Mouse (Mus musculus) embryonic facial prominence, embryonic 13.5 days (tissue): Measurements from ENCODE around the gene 2410141K09Rik. TPM values are rescaled to one million over a fixed set of nuclear protein-coding genes. Genes with fewer than 3 reads are reported as not detected.
"Not testable (repeated sequence)": the region's sequence is repeated elsewhere in the genome, so short reads cannot be mapped to it uniquely, and the experiment has no call there.

Experiments used
- ATAC-seq: fragments of 200-750 bp; cut with Nextera tagmentation; 2 replicates; pipeline ENCODE4 v1.8.0; 2017; ENCODE audit warnings: low read depth; ENCODE audit not compliant: insufficient number of reproducible peaks, insufficient read depth, low FRiP score, low TSS enrichment
- H3K27ac ChIP-seq: fragments of 300-500 bp; sonication (generic); 2 replicates; pipeline ENCODE4 v1.5.1; 2015; ENCODE audit warnings: moderate library complexity, mild to moderate bottlenecking, inconsistent platforms
- H3K27me3 ChIP-seq: fragments of 300-500 bp; sonication (generic); 2 replicates; pipeline ENCODE4 v1.6.1; 2015; ENCODE audit warnings: mild to moderate bottlenecking, inconsistent platforms
- H3K36me3 ChIP-seq: fragments of 300-500 bp; sonication (generic); 2 replicates; pipeline ENCODE4 v1.6.1; 2015; ENCODE audit warnings: mild to moderate bottlenecking, inconsistent platforms
- H3K4me1 ChIP-seq: fragments of 300-500 bp; sonication (generic); 2 replicates; pipeline ENCODE4 v1.6.1; 2015; ENCODE audit warnings: inconsistent platforms
- H3K4me2 ChIP-seq: fragments of 300-500 bp; sonication (generic); 2 replicates; pipeline ENCODE4 v1.6.1; 2015; ENCODE audit warnings: moderate library complexity, mild to moderate bottlenecking, inconsistent platforms
- H3K4me3 ChIP-seq: fragments of 300-500 bp; sonication (generic); 2 replicates; pipeline ENCODE4 v1.5.1; 2015; ENCODE audit warnings: mild to moderate bottlenecking, inconsistent platforms
- H3K9ac ChIP-seq: fragments of 300-500 bp; sonication (generic); 2 replicates; pipeline ENCODE4 v1.6.1; 2015; ENCODE audit warnings: mild to moderate bottlenecking, inconsistent platforms
- H3K9me3 ChIP-seq: fragments of 300-500 bp; sonication (generic); 2 replicates; pipeline ENCODE4 v1.6.1; 2016; ENCODE audit warnings: inconsistent platforms
- WGBS: fragments of 180-500 bp; shearing (Covaris S2); methylation state at CpG from one replicate; pipeline ENCODE4 v1.1.7; 2015; ENCODE audit warnings: mixed read lengths; 5-methylcytosine and 5-hydroxymethylcytosine counted together
- polyA plus RNA-seq: library from polyadenylated mRNA; unstranded; fragments of >200 nt; fragmentation: Nextera tagmentation; extraction: Ambion mirVana; gene quantifications from 2 replicates; pipeline ENCODE4 v1.2.1, GENCODE M21; 2015

The 2410141K09Rik gene
- not detected in 2 replicates for polyA plus RNA-seq

- not testable (repeated sequence) for ATAC-seq
Measured at GRCm38 (mm10) chr13:66441018-66441417, at the start of gene 2410141K09Rik. Gene 2410141K09Rik (minus strand): TSS chr13:66441118.

GRCm38 (mm10) chr13:66426858-66427257 is 14.1 kb downstream of the 2410141K09Rik start:
- not testable (repeated sequence) for H3K27ac ChIP-seq, H3K4me1 ChIP-seq, H3K27me3 ChIP-seq, H3K36me3 ChIP-seq, H3K4me2 ChIP-seq, H3K9me3 ChIP-seq, H3K9ac ChIP-seq, H3K4me3 ChIP-seq, ATAC-seq
- no CpG with 5 or more reads among the region's 5 CpGs for WGBS

More at GRCm38 (mm10) chr13:66441018-66441417, at the start of gene 2410141K09Rik:
- WGBS, result 83% methylated on average over 1 of the region's 6 CpGs
- not testable (repeated sequence) for H3K4me1 ChIP-seq, H3K27me3 ChIP-seq, H3K27ac ChIP-seq, H3K4me2 ChIP-seq, H3K36me3 ChIP-seq, H3K4me3 ChIP-seq, H3K9ac ChIP-seq, H3K9me3 ChIP-seq

GRCm38 (mm10) chr13:66414962-66415361 is 26.0 kb downstream of the 2410141K09Rik start:
- not testable (repeated sequence) for H3K4me1 ChIP-seq, H3K4me3 ChIP-seq, H3K27me3 ChIP-seq, H3K9ac ChIP-seq, H3K36me3 ChIP-seq, H3K4me2 ChIP-seq, H3K27ac ChIP-seq, ATAC-seq, H3K9me3 ChIP-seq
- 0% methylated on average over 1 of the region's 2 CpGs for WGBS

Other genes with a start within 250 kb of the 2410141K09Rik start
- not detected in 2 replicates for gene Gm10772, start 213.5 kb downstream of the 2410141K09Rik start, polyA plus RNA-seq